Mouse (Mus musculus) liver, postnatal 0 days (tissue): ENCODE results near the gene Fam217b. TPM values are rescaled to one million over a fixed set of nuclear protein-coding genes. Genes with fewer than 3 reads are reported as not detected.

Experiments used
- ATAC-seq: fragments of 200-750 bp; cut with Nextera tagmentation; 2 replicates; pipeline ENCODE4 v1.8.0; 2017; ENCODE audit warnings: mild to moderate bottlenecking, moderate library complexity
- DNase-seq: peaks from one replicate; pipeline ENCODE4 v3.0.0-alpha.2; 2016
- H3K27ac ChIP-seq: fragments of 300-500 bp; sonication (generic); 2 replicates; pipeline ENCODE4 v1.5.1; 2014; ENCODE audit warnings: antibody characterized with exemption, moderate library complexity, mild to moderate bottlenecking, low read depth
- H3K27me3 ChIP-seq: fragments of 300-500 bp; sonication (generic); 2 replicates; pipeline ENCODE4 v1.6.1; 2014; ENCODE audit warnings: low read length, control low read depth, mixed read lengths; ENCODE audit not compliant: insufficient read depth
- H3K36me3 ChIP-seq: fragments of 300-500 bp; sonication (generic); replicated peaks from 2 replicates; pipeline ENCODE4 v1.6.1; 2014; ENCODE audit warnings: mild to moderate bottlenecking, control low read depth, low read length, moderate library complexity, mixed read lengths; ENCODE audit not compliant: insufficient read depth
- H3K4me1 ChIP-seq: fragments of 300-500 bp; sonication (generic); 2 replicates; pipeline ENCODE4 v1.6.1; 2014; ENCODE audit warnings: antibody characterized with exemption, mild to moderate bottlenecking, control low read depth; ENCODE audit not compliant: insufficient read depth
- H3K4me2 ChIP-seq: fragments of 300-500 bp; sonication (generic); 2 replicates; pipeline ENCODE4 v1.6.1; 2014; ENCODE audit warnings: low read depth, mild to moderate bottlenecking, low read length, moderate library complexity, mixed read lengths
- H3K4me3 ChIP-seq: fragments of 300-500 bp; sonication (generic); 2 replicates; pipeline ENCODE4 v1.5.1; 2014; ENCODE audit warnings: low read depth, low read length
- H3K9ac ChIP-seq: fragments of 300-500 bp; sonication (generic); replicated peaks from 2 replicates; pipeline ENCODE4 v1.6.1; 2014; ENCODE audit warnings: mild to moderate bottlenecking, moderate library complexity
- H3K9me3 ChIP-seq: fragments of 300-500 bp; sonication (generic); 2 replicates; pipeline ENCODE4 v1.6.1; 2016; ENCODE audit warnings: mild to moderate bottlenecking, control low read depth, low read length, mixed read lengths
- CTCF ChIP-seq: sonication (generic); IDR thresholded peaks from 2 replicates; pipeline ENCODE4 v1.5.1; 2016; ENCODE audit warnings: antibody characterized with exemption, low read depth
- EP300 ChIP-seq: IDR thresholded peaks from 2 replicates; pipeline ENCODE4 v1.6.1; 2016; ENCODE audit warnings: antibody characterized with exemption, low read depth, mild to moderate bottlenecking
- WGBS: fragments of 180-500 bp; shearing (Covaris S2); extraction: QIAGEN DNeasy Blood & Tissue Kit; methylation state at CpG from one replicate; pipeline ENCODE4 v1.1.7; 2014; ENCODE audit not compliant: insufficient replicate concordance; 5-methylcytosine and 5-hydroxymethylcytosine counted together
- polyA plus RNA-seq: library from polyadenylated mRNA; unstranded; fragments of >200 nt; fragmentation: Nextera tagmentation; extraction: Ambion mirVana; gene quantifications from 2 replicates; pipeline ENCODE4 v1.2.1, GENCODE M21; 2015

Fam217b gene
- polyA plus RNA-seq, 1 experiment from 2014 or later = 1.3 TPM

DNA sequence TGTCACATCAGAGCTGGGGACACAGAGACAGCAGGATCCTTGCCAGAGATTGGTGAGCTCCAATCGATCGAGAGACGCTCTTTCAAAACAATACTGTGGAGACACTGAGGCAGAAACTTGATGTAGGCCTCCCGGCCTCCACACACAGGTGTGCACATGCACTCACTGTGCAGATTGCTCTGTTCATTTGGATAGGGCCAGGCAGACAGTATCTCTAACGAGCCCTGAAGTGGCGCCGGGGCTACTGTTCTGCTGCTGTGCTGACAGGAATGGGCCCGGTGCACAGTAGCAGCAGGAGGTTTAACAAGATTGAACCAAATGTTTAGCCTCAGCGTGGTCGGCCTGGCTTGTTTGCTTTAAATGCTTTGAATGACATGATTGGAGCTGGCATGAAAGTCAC lies 36.6 kb downstream of the Fam217b start:
- no peaks in the 10 kb centered on the region for H3K4me1 ChIP-seq
- no peak overlapping the region for H3K4me3 ChIP-seq
- TF ChIP-seq CTCF (no peak), EP300 (no peak)
- no peak overlapping the region for H3K27ac ChIP-seq
- 75% methylated on average over 10 of the region's 10 CpGs for WGBS
- no peaks in the 10 kb centered on the region for H3K36me3 ChIP-seq
- no peaks in the 10 kb centered on the region for H3K27me3 ChIP-seq
- no peak overlapping the region for H3K9ac ChIP-seq
- DNase-seq (no peak), ATAC-seq (no peak)
- H3K9me3 ChIP-seq = no peaks in the 10 kb centered on the region
- no peak overlapping the region for H3K4me2 ChIP-seq

DNA sequence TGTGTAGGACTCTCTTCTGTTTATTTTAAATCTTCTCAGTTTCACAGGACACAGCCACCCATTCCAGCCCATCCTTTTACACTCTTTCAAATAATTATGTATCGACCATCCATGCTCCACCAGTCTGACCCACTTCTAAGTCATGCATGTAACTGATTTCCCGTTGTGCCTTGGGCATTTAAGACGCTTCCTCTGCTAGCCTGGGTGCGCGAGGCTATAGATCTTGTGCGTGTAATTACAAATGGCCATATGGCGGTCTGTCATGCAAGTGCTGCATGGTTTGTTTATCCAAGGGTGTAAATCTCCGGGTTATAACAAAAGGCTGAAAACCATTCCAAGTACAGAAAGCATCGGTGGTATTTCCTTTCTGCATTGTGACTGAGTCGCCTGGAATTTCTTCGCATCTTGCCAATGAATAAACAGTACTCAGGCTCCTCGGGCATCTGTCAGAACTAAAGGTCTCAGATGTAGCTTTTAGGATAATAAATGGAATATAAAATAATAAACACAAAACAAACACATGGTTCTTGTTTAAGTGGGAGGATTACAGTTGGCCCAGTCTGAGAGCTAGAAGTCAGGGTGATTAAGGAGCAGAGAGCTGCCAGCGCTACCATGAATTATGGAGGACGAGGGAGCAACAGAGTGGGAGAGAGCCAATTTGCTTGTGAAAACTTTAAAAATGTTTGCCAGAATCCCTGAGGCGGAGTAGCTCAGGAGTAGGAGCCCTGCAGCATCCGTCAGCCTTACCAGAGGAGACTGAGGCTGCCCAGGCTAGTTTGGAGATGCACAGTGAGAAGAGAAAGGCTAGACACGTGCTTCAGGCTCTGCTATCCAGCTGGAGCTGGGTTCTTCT lies 40.6 kb downstream of the Fam217b start:
- no peak overlapping the region for H3K4me2 ChIP-seq
- no peak for TF ChIP-seq EP300
- no peak for TF ChIP-seq CTCF
- H3K9ac ChIP-seq = no peak overlapping the region
- no peaks in the 10 kb centered on the region for H3K9me3 ChIP-seq
- H3K27me3 ChIP-seq = no peaks in the 10 kb centered on the region
- H3K27ac ChIP-seq = no peak overlapping the region
- no peaks in the 10 kb centered on the region for H3K36me3 ChIP-seq
- DNase-seq (no peak), ATAC-seq (no peak)
- H3K4me3 ChIP-seq = no peak overlapping the region
- no peaks in the 10 kb centered on the region for H3K4me1 ChIP-seq
- 39% methylated on average over 17 of the region's 17 CpGs for WGBS

DNA sequence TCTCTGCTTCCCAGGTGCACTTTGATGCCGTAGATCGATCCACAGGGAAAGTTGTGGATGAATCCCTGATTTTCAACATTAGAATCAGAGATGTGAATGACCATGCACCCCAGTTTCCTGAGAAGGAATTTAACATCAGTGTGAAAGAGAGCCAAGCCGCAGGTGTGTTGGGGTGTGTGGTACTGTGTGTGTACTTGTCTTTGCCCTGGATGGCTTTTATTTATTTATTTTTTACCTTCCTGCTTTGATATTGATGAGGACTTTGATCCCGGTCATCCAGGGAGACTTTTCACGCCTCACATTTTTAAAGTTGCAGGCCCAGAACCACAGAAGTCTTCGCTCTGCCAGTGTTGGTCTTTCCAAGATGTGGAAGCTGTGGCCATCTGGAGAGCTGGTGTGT lies 43.1 kb downstream of the Fam217b start:
- no peak for TF ChIP-seq CTCF
- no peak for TF ChIP-seq EP300
- Histone ChIP-seq H3K4me1 (no peaks in the 10 kb centered on the region), H3K27ac (no peak overlapping the region), H3K9me3 (no peaks in the 10 kb centered on the region), H3K4me2 (no peak overlapping the region), H3K9ac (no peak overlapping the region), H3K27me3 (no peaks in the 10 kb centered on the region), H3K4me3 (no peak overlapping the region), H3K36me3 (no peaks in the 10 kb centered on the region)
- 74% methylated on average over 6 of the region's 6 CpGs for WGBS
- DNase-seq (no peak), ATAC-seq (no peak)

DNA sequence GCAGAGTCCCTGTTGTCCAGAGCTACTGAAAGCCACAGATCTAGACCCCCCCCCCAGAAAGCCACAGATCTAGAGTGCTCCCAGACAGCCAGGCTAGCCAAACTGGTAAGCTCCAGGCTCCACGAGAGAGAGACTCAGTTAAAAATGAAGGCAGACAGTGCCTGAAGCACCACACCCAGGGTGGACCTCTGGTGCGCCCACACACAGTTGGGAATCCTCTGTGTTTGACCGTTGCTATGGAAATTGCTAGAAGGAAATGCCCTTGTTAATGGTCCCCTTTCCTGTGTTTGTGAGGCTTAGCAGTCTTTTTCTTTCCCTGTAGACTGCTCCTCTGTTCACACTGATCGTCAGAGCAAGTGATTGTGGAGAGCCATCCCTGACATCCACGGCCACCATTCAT lies 46.0 kb downstream of the Fam217b start:
- Histone ChIP-seq H3K9ac (no peak overlapping the region), H3K36me3 (no peaks in the 10 kb centered on the region), H3K27me3 (no peaks in the 10 kb centered on the region), H3K4me3 (no peak overlapping the region), H3K4me2 (no peak overlapping the region), H3K4me1 (no peaks in the 10 kb centered on the region), H3K9me3 (no peaks in the 10 kb centered on the region), H3K27ac (no peak overlapping the region)
- no peak for TF ChIP-seq EP300
- TF ChIP-seq CTCF = no peak
- no peak for ATAC-seq
- WGBS = 52% methylated on average over 5 of the region's 5 CpGs
- no peak for DNase-seq

DNA sequence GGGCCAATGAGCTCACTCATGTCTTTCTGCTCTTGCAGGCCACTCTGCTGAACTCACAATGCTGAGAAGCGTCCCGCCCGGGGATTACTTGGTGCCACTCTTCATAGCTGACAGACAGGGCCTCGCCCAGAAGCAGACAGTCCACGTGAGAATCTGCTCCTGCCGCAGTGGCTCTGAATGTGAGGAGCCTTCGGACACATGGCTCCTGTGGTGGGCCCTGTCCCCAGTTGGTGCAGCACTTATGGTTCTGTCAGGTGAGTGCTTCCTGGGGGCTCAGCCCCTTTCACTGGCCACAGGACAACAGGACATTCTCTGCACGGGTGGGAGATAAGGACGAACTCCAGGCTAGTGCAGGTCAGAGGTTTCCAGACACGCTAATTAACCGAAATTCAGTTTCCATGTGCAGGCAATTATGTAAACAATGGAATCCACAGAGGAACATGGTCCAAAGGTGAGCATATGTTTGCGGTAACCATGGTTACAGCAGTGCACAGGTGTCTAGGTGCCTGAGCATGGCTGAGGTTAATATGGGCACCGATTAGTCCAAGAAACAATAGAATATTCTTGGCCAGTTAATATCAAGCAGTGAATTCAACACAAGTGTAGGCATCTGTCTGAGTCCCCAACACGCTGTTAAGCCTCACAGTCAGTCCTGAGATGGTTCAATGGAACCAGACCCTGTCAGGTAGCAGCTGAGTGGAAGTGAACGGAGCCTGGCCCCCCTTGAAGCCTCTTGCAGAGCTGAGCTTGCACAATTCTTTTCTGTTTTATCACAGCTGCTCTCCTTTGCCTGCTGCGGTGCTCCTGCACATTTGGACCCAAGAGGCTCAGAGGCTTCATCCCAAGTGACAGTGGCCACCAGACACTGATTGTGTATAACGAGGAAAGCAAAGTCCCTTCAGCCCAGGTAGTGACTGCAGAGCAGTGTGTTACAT lies 57.5 kb downstream of the Fam217b start:
- no peak for TF ChIP-seq EP300
- no peak for TF ChIP-seq CTCF

DNA sequence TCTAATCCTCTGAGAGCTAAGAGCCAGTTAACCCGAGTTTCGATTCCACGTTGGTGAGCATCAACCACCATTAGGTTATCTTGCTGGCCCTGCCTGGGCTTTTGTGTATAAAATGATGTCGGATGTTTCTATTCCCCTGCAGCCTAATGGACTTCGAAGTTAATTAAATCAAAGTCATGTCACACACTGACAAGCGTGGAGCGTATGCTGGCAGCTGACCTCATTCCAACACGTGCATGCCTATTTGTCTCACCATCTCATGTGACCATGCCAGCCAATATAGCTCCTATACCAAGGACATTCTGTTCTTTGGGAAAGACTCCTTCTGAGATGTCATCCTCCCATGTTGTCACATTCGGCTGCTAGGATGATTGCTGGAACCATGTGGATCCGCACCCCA lies 59.6 kb downstream of the Fam217b start:
- 79% methylated on average over 10 of the region's 10 CpGs for WGBS
- Histone ChIP-seq H3K4me1 (peaks cover 7% of the 10 kb centered on the region), H3K9ac (no peak overlapping the region), H3K9me3 (no peaks in the 10 kb centered on the region), H3K4me2 (no peak overlapping the region), H3K27me3 (no peaks in the 10 kb centered on the region), H3K27ac (no peak overlapping the region), H3K36me3 (no peaks in the 10 kb centered on the region), H3K4me3 (no peak overlapping the region)
- DNase-seq = no peak
- no peak for ATAC-seq
- TF ChIP-seq CTCF (no peak), EP300 (no peak)

More for the DNA sequence above, 57.5 kb downstream of the Fam217b start:
- DNase-seq (peak; percentile 29), ATAC-seq (peak; percentile 91)
- Histone ChIP-seq H3K9ac (no peak overlapping the region), H3K4me3 (no peak overlapping the region), H3K9me3 (no peaks in the 10 kb centered on the region), H3K27me3 (no peaks in the 10 kb centered on the region), H3K4me1 (peaks cover 7% of the 10 kb centered on the region), H3K27ac (no peak overlapping the region), H3K36me3 (no peaks in the 10 kb centered on the region), H3K4me2 (peak overlapping the region; percentile 51)
- 58% methylated on average over 17 of the region's 17 CpGs for WGBS

Other genes starting within 250 kb of the Fam217b start
- 0.01 TPM in 1 of 2 replicates, not detected in the other for gene Sycp2, start 6.8 kb upstream of the Fam217b start, polyA plus RNA-seq
- gene Ppp1r3d, start 52 bp upstream of the Fam217b start, polyA plus RNA-seq = 1.2 TPM in 2 replicates
- 0.09 and 0.13 TPM in 2 replicates for gene Cdh26, start 16.0 kb downstream of the Fam217b start, polyA plus RNA-seq